Mouse (Mus musculus): Measurements from ENCODE around the gene B3galt1. TPM values are rescaled to one million over a fixed set of nuclear protein-coding genes. Genes with fewer than 3 reads are reported as not detected.

The B3galt1 gene
- polyA plus RNA-seq, 1 experiment, result 0.56 TPM

DNA sequence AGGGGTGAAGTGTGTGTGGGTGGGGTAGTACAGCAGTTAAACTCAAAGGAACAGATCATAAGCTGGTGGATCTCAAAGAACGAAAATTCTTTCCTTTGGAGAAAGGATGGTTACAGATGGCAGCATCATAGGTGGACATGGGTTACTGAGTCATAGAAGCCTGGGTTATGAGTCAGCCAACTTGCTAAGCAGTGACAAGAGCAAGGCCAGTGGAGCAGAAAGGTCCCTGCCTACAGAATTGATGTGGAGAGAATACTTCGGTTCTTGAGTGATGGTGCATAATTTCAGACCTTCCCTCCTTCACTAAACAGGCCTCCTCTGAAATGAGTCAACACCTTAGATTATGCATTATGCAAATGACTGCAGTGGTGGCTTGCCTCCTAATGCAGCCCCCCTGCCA lies 525.9 kb downstream of the B3galt1 start:
- Histone ChIP-seq H3K27me3 (ENCODE audit: control insufficient read depth, insufficient read depth, insufficient read length) (no peaks in the 10 kb centered on the region), H3K4me2 (ENCODE audit: low read depth) (no peak overlapping the region)

DNA sequence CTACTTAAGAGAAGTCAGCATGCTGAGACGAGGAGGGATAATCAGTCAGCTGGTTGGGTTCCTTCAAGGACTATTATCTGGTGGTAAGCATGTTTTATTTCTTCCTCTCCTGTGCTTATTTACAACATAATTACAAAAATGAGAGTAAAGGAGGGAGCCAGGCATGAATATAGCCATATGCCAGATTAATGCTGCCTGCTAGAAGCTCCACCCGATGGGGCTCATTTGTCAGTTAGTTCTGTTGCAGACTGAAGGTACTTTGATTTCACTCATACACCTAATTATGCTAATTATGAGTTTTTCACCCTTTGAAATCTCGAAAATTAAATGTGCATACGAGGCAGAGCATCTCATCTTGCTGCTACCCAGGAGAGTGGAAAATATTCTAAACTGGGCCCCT lies 539.0 kb downstream of the B3galt1 start:
- H3K4me3 ChIP-seq, result no peak overlapping the region
- H3K36me3 ChIP-seq (ENCODE audit: control insufficient read depth, insufficient read depth), result no peaks in the 10 kb centered on the region
- H3K27me3 ChIP-seq (ENCODE audit: control insufficient read depth, insufficient read depth, insufficient read length), result no peaks in the 10 kb centered on the region
- no peaks in the 10 kb centered on the region for H3K79me2 ChIP-seq (ENCODE audit: control insufficient read depth, insufficient read depth)
- TF ChIP-seq E2F4 (IDR thresholded peaks at IDR 0.05; ENCODE audit: insufficient read depth), result no peak
- TF ChIP-seq CEBPB (IDR thresholded peaks at IDR 0.05; ENCODE audit: insufficient read depth, poor library complexity, severe bottlenecking), result no peak
- no peak for TF ChIP-seq MYOG (IDR thresholded peaks at IDR 0.05; ENCODE audit: control insufficient read depth in 1 of 3, insufficient read depth in 1 of 3, insufficient read length in 2 of 3, low read depth in 2 of 3)
- TF ChIP-seq REST (IDR thresholded peaks at IDR 0.05; ENCODE audit: insufficient read depth, insufficient read length), result no peak
- TF ChIP-seq TCF12 (IDR thresholded peaks at IDR 0.05; ENCODE audit: insufficient read depth, poor library complexity, severe bottlenecking), result no peak
- TF ChIP-seq SRF (IDR thresholded peaks at IDR 0.05; ENCODE audit: control insufficient read depth, insufficient read length, low read depth), result no peak
- no peak for TF ChIP-seq TCF3 (IDR thresholded peaks at IDR 0.05; ENCODE audit: insufficient read length, low read depth)
- TF ChIP-seq USF1 (IDR thresholded peaks at IDR 0.05; ENCODE audit: low read depth), result no peak
- TF ChIP-seq POLR2A (IDR thresholded peaks at IDR 0.05; ENCODE audit: insufficient read length, low read depth), result no peak
- TF ChIP-seq MYOD1 (IDR thresholded peaks at IDR 0.05; ENCODE audit: control insufficient read depth in 1 of 3, insufficient read length in 2 of 3, low read depth in 2 of 3), result no peak
- no peak for TF ChIP-seq POLR2AphosphoS2 (IDR thresholded peaks at IDR 0.05; ENCODE audit: insufficient read length, low read depth)
- TF ChIP-seq MAX (IDR thresholded peaks at IDR 0.05; ENCODE audit: low read depth), result no peak
- H3ac ChIP-seq (ENCODE audit: control insufficient read depth, insufficient read length), result no peak overlapping the region
- no peak overlapping the region for H3K4me2 ChIP-seq (ENCODE audit: low read depth)

More for the DNA sequence above, 525.9 kb downstream of the B3galt1 start:
- TF ChIP-seq MYOG (IDR thresholded peaks at IDR 0.05; ENCODE audit: control insufficient read depth in 1 of 3, insufficient read depth in 1 of 3, insufficient read length in 2 of 3, low read depth in 2 of 3), result no peak
- no peak for TF ChIP-seq SRF (IDR thresholded peaks at IDR 0.05; ENCODE audit: control insufficient read depth, insufficient read length, low read depth)
- TF ChIP-seq CEBPB (IDR thresholded peaks at IDR 0.05; ENCODE audit: insufficient read depth, poor library complexity, severe bottlenecking), result no peak
- TF ChIP-seq TCF3 (IDR thresholded peaks at IDR 0.05; ENCODE audit: insufficient read length, low read depth), result no peak
- no peak for TF ChIP-seq TCF12 (IDR thresholded peaks at IDR 0.05; ENCODE audit: insufficient read depth, poor library complexity, severe bottlenecking)
- no peak for TF ChIP-seq REST (IDR thresholded peaks at IDR 0.05; ENCODE audit: insufficient read depth, insufficient read length)
- TF ChIP-seq MYOD1 (IDR thresholded peaks at IDR 0.05; ENCODE audit: control insufficient read depth in 1 of 3, insufficient read length in 2 of 3, low read depth in 2 of 3), result no peak
- Histone ChIP-seq H3K36me3 (ENCODE audit: control insufficient read depth, insufficient read depth) (no peaks in the 10 kb centered on the region), H3K4me3 (no peak overlapping the region), H3K79me2 (ENCODE audit: control insufficient read depth, insufficient read depth) (no peaks in the 10 kb centered on the region), H3ac (ENCODE audit: control insufficient read depth, insufficient read length) (no peak overlapping the region)

DNA sequence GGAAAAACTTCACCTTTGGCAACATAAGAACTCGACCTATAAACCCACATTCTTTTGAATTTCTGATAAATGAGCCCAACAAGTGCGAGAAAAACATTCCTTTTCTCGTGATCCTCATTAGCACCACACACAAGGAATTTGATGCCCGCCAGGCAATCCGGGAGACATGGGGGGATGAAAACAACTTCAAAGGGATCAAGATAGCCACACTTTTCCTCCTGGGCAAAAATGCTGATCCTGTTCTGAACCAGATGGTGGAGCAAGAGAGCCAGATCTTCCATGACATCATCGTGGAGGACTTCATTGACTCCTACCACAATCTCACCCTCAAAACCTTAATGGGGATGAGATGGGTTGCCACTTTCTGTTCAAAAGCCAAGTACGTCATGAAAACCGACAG lies 552.4 kb downstream of the B3galt1 start:
- no peaks in the 10 kb centered on the region for H3K36me3 ChIP-seq (ENCODE audit: control insufficient read depth, insufficient read depth)
- no peaks in the 10 kb centered on the region for H3K27me3 ChIP-seq (ENCODE audit: control insufficient read depth, insufficient read depth, insufficient read length)
- H3K4me2 ChIP-seq (ENCODE audit: low read depth), result no peak overlapping the region
- H3K4me3 ChIP-seq, result no peak overlapping the region
- no peaks in the 10 kb centered on the region for H3K79me2 ChIP-seq (ENCODE audit: control insufficient read depth, insufficient read depth)
- no peak overlapping the region for H3ac ChIP-seq (ENCODE audit: control insufficient read depth, insufficient read length)
- no peak for TF ChIP-seq E2F4 (IDR thresholded peaks at IDR 0.05; ENCODE audit: insufficient read depth)
- no peak for TF ChIP-seq USF1 (IDR thresholded peaks at IDR 0.05; ENCODE audit: low read depth)

GRCm38 (mm10) chr2:68124751-68125150 lies 559.1 kb downstream of the B3galt1 start:
- Histone ChIP-seq H3K79me2 (ENCODE audit: control insufficient read depth, insufficient read depth) (no peaks in the 10 kb centered on the region), H3K36me3 (ENCODE audit: control insufficient read depth, insufficient read depth) (no peaks in the 10 kb centered on the region), H3K4me3 (no peak overlapping the region), H3K4me2 (ENCODE audit: low read depth) (no peak overlapping the region), H3ac (ENCODE audit: control insufficient read depth, insufficient read length) (no peak overlapping the region), H3K27me3 (ENCODE audit: control insufficient read depth, insufficient read depth, insufficient read length) (no peaks in the 10 kb centered on the region)
- TF ChIP-seq TCF12 (IDR thresholded peaks at IDR 0.05; ENCODE audit: insufficient read depth, poor library complexity, severe bottlenecking), result no peak
- no peak for TF ChIP-seq TCF3 (IDR thresholded peaks at IDR 0.05; ENCODE audit: insufficient read length, low read depth)
- no peak for TF ChIP-seq SRF (IDR thresholded peaks at IDR 0.05; ENCODE audit: control insufficient read depth, insufficient read length, low read depth)
- TF ChIP-seq USF1 (IDR thresholded peaks at IDR 0.05; ENCODE audit: low read depth), result no peak
- TF ChIP-seq MAX (IDR thresholded peaks at IDR 0.05; ENCODE audit: low read depth), result no peak
- no peak for TF ChIP-seq E2F4 (IDR thresholded peaks at IDR 0.05; ENCODE audit: insufficient read depth)
- TF ChIP-seq MYOG (IDR thresholded peaks at IDR 0.05; ENCODE audit: control insufficient read depth in 1 of 3, insufficient read depth in 1 of 3, insufficient read length in 2 of 3, low read depth in 2 of 3), result no peak
- no peak for TF ChIP-seq CEBPB (IDR thresholded peaks at IDR 0.05; ENCODE audit: insufficient read depth, poor library complexity, severe bottlenecking)

DNA sequence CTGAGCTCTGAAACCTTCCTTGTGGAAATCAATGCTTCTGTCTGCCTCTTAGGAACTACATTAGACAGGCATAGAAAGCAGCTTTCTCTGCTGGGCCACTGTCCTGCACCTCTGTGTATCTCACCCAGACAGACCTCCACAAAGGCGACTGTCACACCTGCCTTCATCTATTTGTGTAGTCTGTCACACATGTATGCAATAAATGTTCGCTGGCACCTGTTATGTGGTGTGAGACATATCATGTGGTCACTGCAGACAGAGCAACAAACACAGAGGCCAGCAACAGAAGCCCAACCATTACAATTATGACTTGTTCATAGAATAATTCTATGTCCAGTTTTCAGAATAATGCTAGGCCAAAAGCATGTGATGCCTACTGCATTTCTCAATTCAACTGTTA lies 575.4 kb downstream of the B3galt1 start:
- Histone ChIP-seq H3K36me3 (ENCODE audit: control insufficient read depth, insufficient read depth) (no peaks in the 10 kb centered on the region), H3ac (ENCODE audit: control insufficient read depth, insufficient read length) (no peak overlapping the region), H3K27me3 (ENCODE audit: control insufficient read depth, insufficient read depth, insufficient read length) (no peaks in the 10 kb centered on the region), H3K4me2 (ENCODE audit: low read depth) (no peak overlapping the region), H3K79me2 (ENCODE audit: control insufficient read depth, insufficient read depth) (no peaks in the 10 kb centered on the region), H3K4me3 (no peak overlapping the region)
- TF ChIP-seq REST (IDR thresholded peaks at IDR 0.05; ENCODE audit: insufficient read depth, insufficient read length) (no peak), MYOG (IDR thresholded peaks at IDR 0.05; ENCODE audit: control insufficient read depth in 1 of 3, insufficient read depth in 1 of 3, insufficient read length in 2 of 3, low read depth in 2 of 3) (peak in 1 of 3 experiments; percentile 17), MAX (IDR thresholded peaks at IDR 0.05; ENCODE audit: low read depth) (no peak), POLR2AphosphoS2 (IDR thresholded peaks at IDR 0.05; ENCODE audit: insufficient read length, low read depth) (no peak), POLR2A (IDR thresholded peaks at IDR 0.05; ENCODE audit: insufficient read length, low read depth) (no peak), CEBPB (IDR thresholded peaks at IDR 0.05; ENCODE audit: insufficient read depth, poor library complexity, severe bottlenecking) (no peak), USF1 (IDR thresholded peaks at IDR 0.05; ENCODE audit: low read depth) (no peak), TCF12 (IDR thresholded peaks at IDR 0.05; ENCODE audit: insufficient read depth, poor library complexity, severe bottlenecking) (no peak), E2F4 (IDR thresholded peaks at IDR 0.05; ENCODE audit: insufficient read depth) (no peak), MYOD1 (IDR thresholded peaks at IDR 0.05; ENCODE audit: control insufficient read depth in 1 of 3, insufficient read length in 2 of 3, low read depth in 2 of 3) (peak in 2 of 3 experiments; percentile 62 to 76), SRF (IDR thresholded peaks at IDR 0.05; ENCODE audit: control insufficient read depth, insufficient read length, low read depth) (no peak), TCF3 (IDR thresholded peaks at IDR 0.05; ENCODE audit: insufficient read length, low read depth) (no peak)
